Mouse (Mus musculus) A20 (cell line): ENCODE data around the gene Gsto1.

Source experiments
- DNase-seq: peaks from one replicate; pipeline ENCODE4 v3.0.0-alpha.2; 2011; ENCODE audit warnings: low read depth, low spot score

The Gsto1 gene

GRCm38 (mm10) chr19:47857957-47858942 lies 3.5 kb downstream of the Gsto1 start:
- DNase-seq, result no peak

- no peak for DNase-seq
Observed at GRCm38 (mm10) chr19:47859180-47859579, 4.4 kb downstream of the Gsto1 start.

- no peak for DNase-seq
Observed at GRCm38 (mm10) chr19:47862581-47862980, 7.8 kb downstream of the Gsto1 start.

- no peak for DNase-seq
Observed at GRCm38 (mm10) chr19:47864051-47864450, 9.3 kb downstream of the Gsto1 start.

GRCm38 (mm10) chr19:47864721-47865120 lies 10.0 kb downstream of the Gsto1 start:
- no peak for DNase-seq

GRCm38 (mm10) chr19:47865353-47865947 lies 10.7 kb downstream of the Gsto1 start, which contains the start of gene Gsto2:
Gene Gsto2 (plus strand): TSS chr19:47865534.
- peak; percentile 97 for DNase-seq

GRCm38 (mm10) chr19:47867628-47868175 lies 12.9 kb downstream of the Gsto1 start:
- DNase-seq, result no peak

GRCm38 (mm10) chr19:47868951-47869350 lies 14.2 kb downstream of the Gsto1 start:
- no peak for DNase-seq

GRCm38 (mm10) chr19:47869516-47869915 lies 14.7 kb downstream of the Gsto1 start:
- DNase-seq, result no peak

GRCm38 (mm10) chr19:47870102-47870666 lies 15.4 kb downstream of the Gsto1 start:
- no peak for DNase-seq

GRCm38 (mm10) chr19:47871515-47871914 lies 16.7 kb downstream of the Gsto1 start:
- DNase-seq, result no peak

- no peak for DNase-seq
Observed at GRCm38 (mm10) chr19:47876252-47876651, 21.5 kb downstream of the Gsto1 start.

GRCm38 (mm10) chr19:47881538-47881937 lies 26.8 kb downstream of the Gsto1 start:
- DNase-seq, result no peak

GRCm38 (mm10) chr19:47882151-47882881 lies 27.5 kb downstream of the Gsto1 start:
- peak; percentile 88 for DNase-seq

- DNase-seq, result no peak
Observed at GRCm38 (mm10) chr19:47882882-47883254, 28.1 kb downstream of the Gsto1 start.

GRCm38 (mm10) chr19:47884296-47885085 lies 29.7 kb downstream of the Gsto1 start:
- no peak for DNase-seq

GRCm38 (mm10) chr19:47885191-47885743 lies 30.5 kb downstream of the Gsto1 start:
- DNase-seq, result no peak

GRCm38 (mm10) chr19:47885886-47886285 lies 31.1 kb downstream of the Gsto1 start:
- no peak for DNase-seq

- no peak for DNase-seq
Observed at GRCm38 (mm10) chr19:47886617-47887016, 31.8 kb downstream of the Gsto1 start.

- no peak for DNase-seq
Observed at GRCm38 (mm10) chr19:47887417-47887816, 32.6 kb downstream of the Gsto1 start.
